Mouse (Mus musculus) brain, embryonic 14.5 days (tissue): ENCODE results near the gene Tgif2.

Source experiments
- CTCF ChIP-seq: fragments of 200-500 bp; IDR thresholded peaks from 2 replicates; pipeline ENCODE4 v1.5.1; 2012; ENCODE audit warnings: inconsistent platforms, mild to moderate bottlenecking, moderate library complexity, borderline replicate concordance; ENCODE audit not compliant: insufficient read depth, insufficient read length; ENCODE audit errors: extremely low read depth
- POLR2A ChIP-seq: fragments of 200-500 bp; IDR thresholded peaks from 2 replicates; pipeline ENCODE4 v1.6.1; 2012; ENCODE audit warnings: mild to moderate bottlenecking, inconsistent platforms, borderline replicate concordance; ENCODE audit not compliant: poor library complexity, insufficient read depth, insufficient read length, severe bottlenecking; ENCODE audit errors: extremely low read depth

GRCm38 (mm10) chr2:156803698-156804372 is 36.0 kb upstream of the Tgif2 start:
- TF ChIP-seq CTCF: no peak
- no peak for TF ChIP-seq POLR2A
